Mouse (Mus musculus): Measurements from ENCODE around the gene Zbtb42. TPM values are rescaled to one million over a fixed set of nuclear protein-coding genes. Genes with fewer than 3 reads are reported as not detected.

The Zbtb42 gene
- polyA plus RNA-seq (2016; fragmentation: Nextera tagmentation; extraction: Ambion mirVana), result 8.2 and 9.2 TPM in 2 replicates

- Histone ChIP-seq H3K27me3 (ENCODE audit: low read depth, poor library complexity, severe bottlenecking) (peaks cover 76% of the 10 kb centered on the region), H3K4me3 (peak within 1 kb of the TSS; percentile 70), H3K9me3 (replicated peaks) (no peaks in the 10 kb centered on the region), H3K27ac (replicated peaks) (peak within 1 kb of the TSS; percentile 86), H3K4me1 (peaks cover 72% of the 10 kb centered on the region), H3K36me3 (peaks cover 18% of the 10 kb centered on the region)
- peak; percentile 88 for DNase-seq (ENCODE audit: low spot score)
- under 1% methylated on average over 44 of the region's 60 CpGs for WGBS
Observed at GRCm38 (mm10) chr12:112678555-112679026, at the start of gene Zbtb42. TSS of gene Zbtb42 (plus strand) at chr12:112678828.

- peak; percentile 70 for DNase-seq (ENCODE audit: low spot score)
- H3K36me3 ChIP-seq, result no peaks in the 10 kb centered on the region
- WGBS, result 39% methylated on average over 19 of the region's 19 CpGs
- no peaks in the 10 kb centered on the region for H3K9me3 ChIP-seq (replicated peaks)
- peak overlapping the region; percentile 38 for H3K4me3 ChIP-seq
- peak overlapping the region; percentile 17; the same call in 1 of the 2 replicates for H3K27ac ChIP-seq (replicated peaks)
- H3K4me1 ChIP-seq, result peaks cover 35% of the 10 kb centered on the region
- no peaks in the 10 kb centered on the region; the same call in 1 of the 2 replicates for H3K27me3 ChIP-seq (ENCODE audit: low read depth, poor library complexity, severe bottlenecking)
Observed at GRCm38 (mm10) chr12:112628928-112629721, 49.5 kb upstream of the Zbtb42 start.

DNA sequence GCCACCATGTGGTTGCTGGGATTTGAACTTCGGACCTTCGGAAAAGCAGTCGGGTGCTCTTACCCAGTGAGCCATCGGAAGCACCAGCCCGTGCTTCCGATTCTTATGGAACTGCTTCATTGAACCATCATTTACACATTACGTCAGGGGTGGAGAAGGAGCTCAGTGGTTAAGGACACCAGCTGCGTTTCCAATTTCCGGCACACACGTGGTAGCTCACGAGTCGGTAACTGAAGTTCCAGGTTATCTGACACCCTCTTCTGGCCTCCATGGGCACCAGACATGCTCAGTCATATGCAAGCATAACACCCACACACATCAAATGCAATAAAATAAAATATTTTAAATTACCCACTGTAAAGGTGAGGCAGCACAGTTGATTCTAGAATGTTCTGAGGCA, 48.6 kb upstream of the Zbtb42 start:
- Histone ChIP-seq H3K4me1 (peaks cover 35% of the 10 kb centered on the region), H3K9me3 (replicated peaks) (no peaks in the 10 kb centered on the region), H3K4me3 (no peak overlapping the region), H3K27me3 (ENCODE audit: low read depth, poor library complexity, severe bottlenecking) (no peaks in the 10 kb centered on the region; the same call in 1 of the 2 replicates), H3K36me3 (no peaks in the 10 kb centered on the region), H3K27ac (replicated peaks) (no peak overlapping the region)
- WGBS, result 92% methylated on average over 12 of the region's 12 CpGs
- no peak for DNase-seq (ENCODE audit: low spot score)

- Histone ChIP-seq H3K4me1 (peaks cover 35% of the 10 kb centered on the region), H3K9me3 (replicated peaks) (no peaks in the 10 kb centered on the region), H3K36me3 (no peaks in the 10 kb centered on the region), H3K4me3 (no peak overlapping the region), H3K27me3 (ENCODE audit: low read depth, poor library complexity, severe bottlenecking) (0 out of 2 replicates have a peak, but pooled peaks cover under 1% of the 10 kb centered on the region), H3K27ac (replicated peaks) (no peak overlapping the region)
- WGBS, result 84% methylated on average over 5 of the region's 5 CpGs
- DNase-seq (ENCODE audit: low spot score), result no peak
Observed at GRCm38 (mm10) chr12:112630796-112631195, 47.8 kb upstream of the Zbtb42 start.

DNA sequence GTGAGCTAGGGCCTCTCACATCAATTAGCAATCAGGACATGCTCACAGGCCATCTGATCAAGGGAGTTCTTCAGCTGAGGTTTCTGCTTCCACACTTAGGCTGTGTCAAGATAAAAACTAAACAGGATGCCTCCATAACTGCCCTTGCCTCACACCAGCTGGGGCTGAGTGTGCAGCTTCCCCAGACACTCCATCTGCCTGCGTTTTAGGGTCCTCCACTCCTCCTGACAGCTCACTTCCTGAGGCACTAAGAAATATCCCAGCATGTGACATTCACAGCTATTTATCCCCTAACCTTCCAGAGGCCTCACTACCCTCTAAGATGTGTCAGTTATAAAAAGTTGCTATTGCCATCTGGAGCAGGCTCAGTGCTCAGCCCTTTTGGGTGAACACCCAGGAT, 47.2 kb upstream of the Zbtb42 start:
- Histone ChIP-seq H3K27ac (replicated peaks) (no peak overlapping the region), H3K36me3 (no peaks in the 10 kb centered on the region), H3K9me3 (replicated peaks) (no peaks in the 10 kb centered on the region), H3K4me3 (no peak overlapping the region), H3K4me1 (peaks cover 32% of the 10 kb centered on the region), H3K27me3 (ENCODE audit: low read depth, poor library complexity, severe bottlenecking) (0 out of 2 replicates have a peak, but pooled peaks cover 3% of the 10 kb centered on the region)
- DNase-seq (ENCODE audit: low spot score), result no peak
- WGBS, result 70% methylated on average over 1 of the region's 1 CpGs

DNA sequence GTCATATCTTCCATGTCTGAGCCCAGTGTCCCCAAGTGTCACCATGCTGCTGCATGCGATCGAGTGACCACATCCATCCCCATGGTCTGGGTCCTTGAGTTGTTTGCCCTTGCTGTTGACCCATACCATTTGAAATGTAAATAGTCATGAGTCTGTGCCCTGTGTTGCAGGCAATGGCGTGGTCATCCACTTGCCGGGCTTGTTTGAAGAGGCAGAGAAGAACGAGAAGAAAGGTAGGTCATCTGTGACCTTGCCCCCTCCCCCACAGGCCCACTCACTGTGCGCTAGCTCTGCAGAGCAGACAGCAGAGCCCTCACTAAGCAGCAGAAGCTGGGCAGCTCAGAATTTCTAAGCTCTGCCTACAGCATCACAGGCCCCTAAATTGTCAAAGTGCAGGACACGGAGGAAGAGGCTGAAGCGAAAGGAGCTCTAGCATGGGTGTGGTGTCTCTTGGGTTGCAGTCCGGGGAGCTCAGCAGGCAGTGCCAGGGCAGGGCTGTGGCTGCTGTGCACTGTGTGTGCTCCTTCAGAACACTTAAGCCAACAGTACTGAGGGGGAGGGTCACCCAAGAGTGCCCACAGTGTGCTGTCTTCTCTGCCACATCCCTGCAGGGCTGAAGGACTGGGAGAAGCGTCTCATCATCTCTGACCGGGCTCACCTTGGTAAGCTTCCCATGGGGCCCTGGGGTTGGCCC, 46.4 kb upstream of the Zbtb42 start:
- Histone ChIP-seq H3K36me3 (no peaks in the 10 kb centered on the region), H3K4me1 (peaks cover 32% of the 10 kb centered on the region), H3K27me3 (ENCODE audit: low read depth, poor library complexity, severe bottlenecking) (0 out of 2 replicates have a peak, but pooled peaks cover 3% of the 10 kb centered on the region), H3K9me3 (replicated peaks) (no peaks in the 10 kb centered on the region), H3K27ac (replicated peaks) (no peak overlapping the region), H3K4me3 (no peak overlapping the region)
- WGBS, result 73% methylated on average over 11 of the region's 11 CpGs
- DNase-seq (ENCODE audit: low spot score), result no peak

- Histone ChIP-seq H3K27me3 (ENCODE audit: low read depth, poor library complexity, severe bottlenecking) (0 out of 2 replicates have a peak, but pooled peaks cover 3% of the 10 kb centered on the region), H3K27ac (replicated peaks) (no peak overlapping the region)
- 82% methylated on average over 5 of the region's 5 CpGs for WGBS
Observed at GRCm38 (mm10) chr12:112632907-112633306, 45.7 kb upstream of the Zbtb42 start.

GRCm38 (mm10) chr12:112633686-112634085, 44.9 kb upstream of the Zbtb42 start:
- Histone ChIP-seq H3K36me3 (no peaks in the 10 kb centered on the region), H3K9me3 (replicated peaks) (no peaks in the 10 kb centered on the region), H3K27ac (replicated peaks) (no peak overlapping the region), H3K4me1 (peaks cover 24% of the 10 kb centered on the region), H3K4me3 (no peak overlapping the region), H3K27me3 (ENCODE audit: low read depth, poor library complexity, severe bottlenecking) (0 out of 2 replicates have a peak, but pooled peaks cover 3% of the 10 kb centered on the region)
- WGBS, result 71% methylated on average over 9 of the region's 9 CpGs
- DNase-seq (ENCODE audit: low spot score), result no peak

More at GRCm38 (mm10) chr12:112632907-112633306, 45.7 kb upstream of the Zbtb42 start:
- H3K9me3 ChIP-seq (replicated peaks), result no peaks in the 10 kb centered on the region
- H3K4me3 ChIP-seq, result no peak overlapping the region
- peaks cover 32% of the 10 kb centered on the region for H3K4me1 ChIP-seq
- no peak for DNase-seq (ENCODE audit: low spot score)
- no peaks in the 10 kb centered on the region for H3K36me3 ChIP-seq

- Histone ChIP-seq H3K27ac (replicated peaks) (0 out of 2 replicates have a peak overlapping the region, but pooled peaks have one; percentile 9), H3K4me3 (no peak overlapping the region), H3K4me1 (peaks cover 7% of the 10 kb centered on the region), H3K27me3 (ENCODE audit: low read depth, poor library complexity, severe bottlenecking) (0 out of 2 replicates have a peak, but pooled peaks cover 3% of the 10 kb centered on the region), H3K9me3 (replicated peaks) (no peaks in the 10 kb centered on the region), H3K36me3 (no peaks in the 10 kb centered on the region)
- 91% methylated on average over 10 of the region's 10 CpGs for WGBS
- no peak for DNase-seq (ENCODE audit: low spot score)
Observed at GRCm38 (mm10) chr12:112639526-112639925, 39.1 kb upstream of the Zbtb42 start.

GRCm38 (mm10) chr12:112643126-112643525, 35.5 kb upstream of the Zbtb42 start:
- H3K36me3 ChIP-seq, result peaks cover 15% of the 10 kb centered on the region
- 88% methylated on average over 6 of the region's 6 CpGs for WGBS

GRCm38 (mm10) chr12:112644180-112644854, 34.3 kb upstream of the Zbtb42 start, which contains the start of gene Siva1:
TSS of gene Siva1 (plus strand) at chr12:112644679.
- Histone ChIP-seq H3K4me3 (peak within 1 kb of the TSS; percentile 88), H3K9me3 (replicated peaks) (no peaks in the 10 kb centered on the region), H3K4me1 (peaks cover 33% of the 10 kb centered on the region), H3K27ac (replicated peaks) (peak within 1 kb of the TSS; percentile 93), H3K36me3 (peaks cover 27% of the 10 kb centered on the region), H3K27me3 (ENCODE audit: low read depth, poor library complexity, severe bottlenecking) (no peaks in the 10 kb centered on the region)
- DNase-seq (ENCODE audit: low spot score), result peak; percentile 100
- WGBS, result 2% methylated on average over 46 of the region's 46 CpGs

More at GRCm38 (mm10) chr12:112643126-112643525, 35.5 kb upstream of the Zbtb42 start:
- DNase-seq (ENCODE audit: low spot score), result no peak
- Histone ChIP-seq H3K4me3 (no peak overlapping the region), H3K9me3 (replicated peaks) (no peaks in the 10 kb centered on the region), H3K27ac (replicated peaks) (no peak overlapping the region), H3K27me3 (ENCODE audit: low read depth, poor library complexity, severe bottlenecking) (no peaks in the 10 kb centered on the region), H3K4me1 (peaks cover 33% of the 10 kb centered on the region)

Measured in midbrain, embryonic 10.5 days (tissue).